ENCODE assay signal across 25 mouse cellular contexts in the genomic region with DNA sequence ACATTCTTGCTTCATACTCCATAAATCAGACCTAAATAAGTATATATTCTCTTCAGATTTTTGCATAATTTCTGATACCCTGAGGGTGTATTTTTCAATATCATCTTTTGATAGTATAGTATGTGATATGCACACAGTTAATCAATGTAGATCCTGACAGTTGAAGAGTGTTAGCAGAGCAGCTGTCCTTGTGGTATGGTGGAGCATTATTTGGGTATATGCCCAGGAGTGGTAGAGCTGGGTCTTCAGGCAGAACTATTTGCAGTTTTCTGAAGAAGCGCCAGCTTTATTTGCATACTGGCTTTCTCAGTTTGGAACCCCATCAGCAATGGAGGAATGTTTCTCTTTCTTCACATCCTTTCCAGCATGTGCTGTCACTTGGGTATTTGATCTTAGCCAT.
DNase-seq lines count a peak whose midpoint lies in the region; ATAC-seq and TF ChIP-seq lines count a peak whose summit lies in the region.
"Had no signal": no experiment of that assay in that cellular context is flagged by ENCODE, and none has a peak within 500 bp of the region (broad histone marks: within the 10 kb centered on the region; RNA-seq: fewer than 3 reads in every experiment).

No protein-coding gene starts in this region.

- no peaks in the 10 kb centered on the region for H3K36me3 ChIP-seq in forebrain, embryonic 15.5 days
- H3K36me3 ChIP-seq in forebrain, embryonic 11.5 days (ENCODE audit: control insufficient read depth, insufficient read depth, low read length): no peaks in the 10 kb centered on the region
- no peaks in the 10 kb centered on the region for H3K36me3 ChIP-seq in kidney, adult 2 months (ENCODE audit: control insufficient read depth, insufficient read depth, low read length)
- H3K36me3 ChIP-seq: embryonic facial prominence, embryonic 12.5 days; embryonic facial prominence, embryonic 15.5 days; heart, embryonic 10.5 days; heart, embryonic 13.5 days had no signal

- DNase-seq in forebrain, embryonic 11.5 days (ENCODE audit: low spot score): no peak
- peak; percentile 1 for DNase-seq in brain, adult 2 months (ENCODE audit: low read depth, low spot score)
- DNase-seq in brain, embryonic 14.5 days (ENCODE audit: low read depth): peak; percentile 79
- no peak for DNase-seq in kidney, adult 2 months
- DNase-seq: adrenal gland, adult 2 months; adrenal gland, postnatal 14 days; cerebellum, adult 18-20 months; cerebellum, adult 9-10 months; cerebellum, postnatal 14 days; gastrocnemius, postnatal 10 days; gastrocnemius, postnatal 36 days; heart, adult 2 months; heart, postnatal 14 days; heart, postnatal 4 days had no signal

- H3K9ac ChIP-seq in forebrain, embryonic 15.5 days (replicated peaks): no peak overlapping the region
- no peak overlapping the region for H3K9ac ChIP-seq in forebrain, embryonic 11.5 days (ENCODE audit: low read length)
- H3K9ac ChIP-seq: embryonic facial prominence, embryonic 12.5 days; embryonic facial prominence, embryonic 15.5 days; heart, embryonic 13.5 days; hindbrain, embryonic 14.5 days had no signal

- WGBS in forebrain, embryonic 15.5 days: 61% methylated on average over 1 of the region's 1 CpGs
- WGBS in forebrain, embryonic 11.5 days: 97% methylated on average over 1 of the region's 1 CpGs
- 84% methylated on average over 1 of the region's 1 CpGs for WGBS in kidney, adult 2 months

- H3K4me2 ChIP-seq in forebrain, embryonic 15.5 days (replicated peaks): no peak overlapping the region
- H3K4me2 ChIP-seq in forebrain, embryonic 11.5 days (ENCODE audit: low read depth, low read length, severe bottlenecking): no peak overlapping the region
- H3K4me2 ChIP-seq: embryonic facial prominence, embryonic 12.5 days; embryonic facial prominence, embryonic 15.5 days; heart, embryonic 13.5 days; hindbrain, embryonic 14.5 days had no signal

- no peak for TF ChIP-seq CTCF in brain, embryonic 14.5 days (IDR thresholded peaks at IDR 0.05; ENCODE audit: borderline replicate concordance, extremely low read depth, insufficient read depth, insufficient read length)
- no peak for TF ChIP-seq CTCF in kidney, adult 2 months (conservative IDR thresholded peaks at IDR 0.05; ENCODE audit: insufficient read depth, insufficient read length, low read depth, low read length)

- H3K9me3 ChIP-seq in forebrain, embryonic 15.5 days: no peaks in the 10 kb centered on the region
- no peaks in the 10 kb centered on the region for H3K9me3 ChIP-seq in forebrain, embryonic 11.5 days (ENCODE audit: control insufficient read depth, low read length)
- H3K9me3 ChIP-seq: embryonic facial prominence, embryonic 12.5 days; embryonic facial prominence, embryonic 15.5 days; heart, embryonic 10.5 days had no signal

- no peak overlapping the region for H3K4me3 ChIP-seq in forebrain, embryonic 15.5 days
- no peak overlapping the region for H3K4me3 ChIP-seq in forebrain, embryonic 11.5 days (ENCODE audit: low read depth, low read length)
- no peak overlapping the region for H3K4me3 ChIP-seq in kidney, adult 2 months (ENCODE audit: insufficient read depth, low read depth, low read length)
- H3K4me3 ChIP-seq: embryonic facial prominence, embryonic 12.5 days; embryonic facial prominence, embryonic 15.5 days; heart, adult 2 months; heart, embryonic 10.5 days; heart, embryonic 13.5 days had no signal

- H3K27me3 ChIP-seq in forebrain, embryonic 15.5 days: no peaks in the 10 kb centered on the region
- no peaks in the 10 kb centered on the region for H3K27me3 ChIP-seq in forebrain, embryonic 11.5 days (ENCODE audit: control insufficient read depth, insufficient read depth, low read length)
- H3K27me3 ChIP-seq in kidney, adult 2 months (replicated peaks; ENCODE audit: control insufficient read depth, insufficient read depth, low read length): no peaks in the 10 kb centered on the region
- H3K27me3 ChIP-seq: embryonic facial prominence, embryonic 12.5 days; embryonic facial prominence, embryonic 15.5 days; heart, embryonic 13.5 days had no signal

- TF ChIP-seq POLR2A in brain, embryonic 14.5 days (IDR thresholded peaks at IDR 0.05; ENCODE audit: borderline replicate concordance, extremely low read depth, insufficient read depth, insufficient read length, poor library complexity, severe bottlenecking): no peak
- TF ChIP-seq POLR2A in kidney, adult 2 months (IDR thresholded peaks at IDR 0.05; ENCODE audit: low read depth, low read length): no peak

- H3K27ac ChIP-seq in forebrain, embryonic 15.5 days (replicated peaks): no peak overlapping the region
- no peak overlapping the region for H3K27ac ChIP-seq in forebrain, embryonic 11.5 days (ENCODE audit: low read depth, low read length)
- no peak overlapping the region for H3K27ac ChIP-seq in kidney, adult 2 months (ENCODE audit: insufficient read depth, low read depth, low read length)
- H3K27ac ChIP-seq: embryonic facial prominence, embryonic 12.5 days; embryonic facial prominence, embryonic 15.5 days; heart, adult 2 months; heart, embryonic 10.5 days; heart, embryonic 13.5 days; hindbrain, embryonic 14.5 days; hindbrain, postnatal 0 days had no signal

- H3K4me1 ChIP-seq in forebrain, embryonic 15.5 days: no peaks in the 10 kb centered on the region
- H3K4me1 ChIP-seq in forebrain, embryonic 11.5 days (replicated peaks; ENCODE audit: control insufficient read depth, insufficient read depth, low read length): no peaks in the 10 kb centered on the region
- H3K4me1 ChIP-seq in kidney, adult 2 months (ENCODE audit: control insufficient read depth, insufficient read depth, low read length): no peaks in the 10 kb centered on the region
- H3K4me1 ChIP-seq: embryonic facial prominence, embryonic 12.5 days; embryonic facial prominence, embryonic 15.5 days; heart, embryonic 10.5 days; heart, embryonic 13.5 days had no signal

- peak; percentile 95 for ATAC-seq in forebrain, embryonic 15.5 days (replicated peaks)
- ATAC-seq in forebrain, embryonic 11.5 days (replicated peaks; ENCODE audit: low FRiP score): no peak
- no peak for ATAC-seq in megakaryocyte progenitor cell, adult 5-6 weeks (replicated peaks; ENCODE audit: poor library complexity)
- ATAC-seq: CD4-positive, CD25-positive, alpha-beta regulatory T cell, adult 4 months; hindbrain, postnatal 0 days; inflammation-experienced regulatory T-cells, adult 6 months; intestine, embryonic 16.5 days had no signal

Comparison
In these comparisons a context has a peak if more than half of its experiments do, and no peak if none do; other contexts are left out.
1. DNase-seq: peak in brain, adult 2 months (single experiment) and brain, embryonic 14.5 days (single experiment); none in forebrain, embryonic 11.5 days (single experiment) and kidney, adult 2 months (single experiment).